Mouse (Mus musculus): ENCODE measurements around the gene Msi2.

DNA sequence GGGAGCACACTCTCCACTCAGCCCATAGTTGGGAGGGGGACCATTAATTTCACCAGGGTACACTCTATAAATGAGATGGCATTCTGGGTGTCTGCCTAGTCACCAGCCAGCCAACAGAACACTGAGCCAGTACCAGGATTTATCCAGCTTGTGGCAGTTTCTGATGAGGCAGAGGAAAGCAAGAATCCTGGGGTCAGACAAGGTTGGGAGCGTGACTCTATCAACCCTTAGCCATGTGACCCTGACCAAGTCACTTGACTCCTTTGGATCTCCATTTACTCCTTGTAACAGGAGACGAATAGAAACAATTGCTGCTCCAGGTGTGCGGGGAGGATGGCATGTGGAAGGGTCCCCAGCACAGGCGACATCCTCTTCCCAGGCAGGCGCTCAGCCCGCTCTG, 174.5 kb downstream of the Msi2 start:
- TF ChIP-seq CTCF (conservative IDR thresholded peaks at IDR 0.05; ENCODE audit: low read length) (no peak), NANOG (IDR thresholded peaks at IDR 0.05; ENCODE audit: borderline replicate concordance, low read length) (no peak), POU5F1 (IDR thresholded peaks at IDR 0.05; ENCODE audit: borderline replicate concordance, low read length) (no peak)

All from E14TG2a.4 (cell line).